Mouse (Mus musculus) gastrocnemius, adult 18-20 months (tissue): Measurements from ENCODE around the gene Nme4. TPM values are rescaled to one million over a fixed set of nuclear protein-coding genes. Genes with fewer than 3 reads are reported as not detected.
A peak's percentile ranks its signal among the peaks of the same experiment; 100 is the strongest.

Experiments
- DNase-seq: peaks from one replicate; pipeline ENCODE4 v3.0.0; 2021; ENCODE audit warnings: low spot score
- long read RNA-seq, 2 experiments: library from polyadenylated mRNA; stranded (forward); transcript quantifications; one replicate each; pipeline ENCODE4 v2.0.0; 2021
- total RNA-seq, 2 experiments: library from RNA; stranded (reverse); gene quantifications; 2 replicates each; pipeline ENCODE4 v1.2.3; 2021

The Nme4 gene
- 1 to 10 TPM; 2.5 to 2.9 TPM for total RNA-seq
- long read RNA-seq, experiment 1, partial matches to known transcripts = 0 of 2 reads
- long read RNA-seq, experiment 1, other reads (novel, unspliced or antisense) = 1 of 2 reads
- long read RNA-seq, experiment 2, partial matches to known transcripts = 0 of 3 reads
- long read RNA-seq, experiment 2, other reads (novel, unspliced or antisense) = 1 of 3 reads

- no peak for DNase-seq
Measured at GRCm38 (mm10) chr17:26095121-26095740, at the start of gene Nme4. Nme4 (minus strand) TSS chr17:26095602.

GRCm38 (mm10) chr17:26143386-26143785 is 48.0 kb upstream of the Nme4 start:
- no peak for DNase-seq

- DNase-seq = no peak
Measured at GRCm38 (mm10) chr17:26142796-26143195, 47.4 kb upstream of the Nme4 start.

DNA sequence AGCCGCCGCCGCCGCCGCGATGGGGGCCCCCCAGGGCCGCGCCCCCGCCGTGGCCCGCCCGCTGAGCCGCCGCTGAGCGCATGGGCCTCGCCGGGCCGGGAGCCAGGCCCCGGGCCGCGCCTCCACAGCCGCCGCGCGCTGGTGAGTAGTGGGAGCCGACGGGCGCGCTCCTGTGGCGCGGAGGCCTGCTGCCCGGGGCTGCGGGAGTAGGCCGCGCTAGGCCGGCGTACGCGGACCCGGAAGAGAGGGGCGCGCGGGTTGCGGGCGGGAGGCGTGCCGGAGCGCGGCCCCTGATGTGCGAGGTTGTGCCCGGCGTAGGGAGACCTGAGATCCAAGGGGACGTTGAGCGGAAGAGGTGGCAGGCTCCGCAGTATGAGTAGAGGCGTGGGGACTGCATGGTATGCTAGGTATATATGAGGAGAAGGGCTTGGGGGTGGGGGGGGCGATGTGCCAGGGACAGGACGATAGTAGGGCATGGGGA is 43.5 kb upstream of the Nme4 start:
- no peak for DNase-seq

DNA sequence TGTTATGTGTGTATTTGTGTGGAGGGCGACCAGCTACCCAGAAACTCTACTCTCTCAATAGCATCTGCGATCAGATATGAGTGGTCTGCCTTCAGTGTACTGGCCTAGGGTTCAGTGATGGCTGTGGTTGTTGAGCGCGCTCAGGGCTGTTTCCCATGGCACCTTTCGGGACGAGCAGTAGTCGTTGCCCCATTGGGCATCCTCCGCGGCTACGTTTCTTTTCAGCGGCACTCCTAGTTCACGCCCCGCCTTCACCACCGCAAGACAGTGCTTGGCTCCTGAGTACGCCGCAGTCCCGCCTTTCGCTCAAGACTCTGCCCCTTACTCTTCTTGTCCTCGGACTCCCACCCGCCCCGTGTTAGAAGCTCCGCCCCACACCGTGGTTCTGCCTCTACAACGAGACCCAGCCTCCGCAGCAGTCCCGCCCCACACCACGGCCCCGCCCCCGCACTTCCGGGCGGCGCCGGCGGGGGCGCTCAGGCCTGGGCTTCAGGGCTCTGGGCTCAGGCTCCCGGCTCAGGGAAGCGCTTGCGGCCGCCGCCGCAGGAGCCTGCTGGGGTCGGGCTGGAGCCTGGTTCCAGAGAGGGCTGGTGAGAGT is 42.9 kb upstream of the Nme4 start, which contains the start of gene Axin1:
Axin1 (plus strand) TSS at position 450 of the 598 bp plus-strand sequence.
- DNase-seq = peak; percentile 91

- DNase-seq = no peak
Measured at GRCm38 (mm10) chr17:26137751-26138130, 42.3 kb upstream of the Nme4 start.

DNA sequence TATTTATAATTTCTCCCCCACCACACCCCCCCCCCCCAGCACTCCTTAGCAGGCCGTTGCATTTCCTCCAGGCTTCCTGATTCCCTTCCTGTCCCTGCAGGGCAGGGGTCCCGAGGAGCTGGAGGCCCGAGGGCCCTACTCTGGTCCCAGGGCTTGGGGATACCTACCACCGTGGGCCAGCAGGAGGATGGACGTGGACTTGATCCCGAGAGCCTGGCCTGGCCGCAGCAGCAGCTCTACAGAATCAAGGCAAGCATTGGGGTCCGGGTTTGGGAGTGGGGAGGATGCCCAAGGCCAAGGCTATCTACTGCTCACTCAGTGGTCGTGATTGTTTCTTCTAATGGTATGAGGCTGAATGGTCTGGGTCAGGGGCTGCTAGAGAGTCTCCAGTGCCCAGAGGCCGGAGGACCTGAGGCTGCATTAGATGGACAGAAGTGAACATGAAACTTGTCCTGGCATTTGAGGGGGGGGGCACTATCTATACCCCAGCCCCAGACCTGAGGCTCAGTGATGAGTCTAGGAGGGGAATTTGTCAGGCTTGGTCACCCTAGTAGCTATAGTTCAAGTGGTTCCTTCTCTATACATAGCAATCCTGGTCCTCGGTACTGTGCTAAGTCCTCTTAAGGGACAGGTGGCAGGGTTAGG is 41.8 kb upstream of the Nme4 start:
- no peak for DNase-seq

DNA sequence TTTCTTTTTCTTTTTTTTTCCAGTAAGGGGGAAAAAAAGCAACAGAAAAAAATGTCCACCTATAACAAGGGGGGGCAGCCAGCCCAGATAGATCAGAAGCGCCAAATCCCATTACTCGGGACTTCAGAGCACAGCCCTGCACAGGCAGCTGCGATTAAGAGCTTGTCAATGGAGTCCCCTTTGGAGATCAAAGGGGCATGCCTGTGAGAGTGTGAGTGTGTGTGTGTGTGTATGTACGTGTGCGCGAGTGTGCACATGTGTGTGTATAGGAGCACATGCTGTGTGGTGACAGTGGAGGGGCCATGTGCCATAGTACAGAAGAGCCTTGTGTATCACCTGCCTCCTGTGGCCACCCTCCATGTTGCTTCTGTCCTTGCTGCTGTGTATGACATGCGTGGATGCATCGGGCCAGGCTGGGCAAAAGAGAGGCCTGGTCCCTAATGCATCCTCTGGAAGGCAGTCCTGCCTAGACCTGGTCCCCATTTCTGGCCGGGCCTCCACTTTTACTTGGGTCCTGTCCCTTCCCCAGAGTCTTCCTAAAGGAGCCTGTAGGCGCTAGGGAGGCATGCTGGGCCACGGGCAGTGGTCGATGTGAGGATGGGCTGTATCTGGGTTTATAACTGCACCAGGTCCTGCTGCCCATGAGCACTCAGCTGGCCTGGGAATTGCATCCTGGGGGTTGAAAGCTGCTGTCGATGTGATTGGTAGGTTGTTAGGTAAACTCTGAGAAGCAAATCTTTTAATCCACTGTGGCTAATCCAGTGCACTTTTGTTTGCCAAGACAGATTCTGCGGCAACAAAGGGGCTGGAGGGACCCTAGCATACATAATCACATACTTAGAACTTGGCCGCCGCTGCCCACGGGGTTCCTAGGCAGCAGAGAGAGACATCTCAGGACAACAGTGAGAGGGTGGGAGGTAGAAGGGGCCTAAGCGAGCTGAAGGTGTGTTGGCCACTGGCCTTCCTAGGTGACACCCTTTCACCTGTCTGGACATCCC is 36.8 kb upstream of the Nme4 start:
- DNase-seq = no peak

GRCm38 (mm10) chr17:26131062-26131732 is 35.8 kb upstream of the Nme4 start:
- DNase-seq = no peak

DNA sequence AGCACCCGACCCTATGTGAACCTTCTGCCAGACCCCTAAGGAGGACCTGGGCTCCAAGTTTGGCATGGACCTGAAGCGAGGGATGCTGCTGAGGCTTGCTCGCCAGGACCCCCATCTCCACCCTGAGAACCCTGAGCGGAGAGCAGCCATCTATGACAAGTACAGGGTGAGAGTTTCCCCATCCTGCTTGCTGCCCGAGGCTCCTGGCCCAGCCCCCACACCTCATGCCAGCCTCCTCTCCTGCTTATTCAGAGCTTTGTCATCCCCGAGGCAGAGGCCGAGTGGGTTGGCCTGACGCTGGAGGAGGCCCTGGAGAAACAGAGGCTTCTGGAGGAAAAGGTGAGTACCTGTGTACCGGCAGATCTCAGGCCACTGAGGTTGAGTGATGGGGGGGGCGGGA is 29.8 kb upstream of the Nme4 start:
- no peak for DNase-seq

DNA sequence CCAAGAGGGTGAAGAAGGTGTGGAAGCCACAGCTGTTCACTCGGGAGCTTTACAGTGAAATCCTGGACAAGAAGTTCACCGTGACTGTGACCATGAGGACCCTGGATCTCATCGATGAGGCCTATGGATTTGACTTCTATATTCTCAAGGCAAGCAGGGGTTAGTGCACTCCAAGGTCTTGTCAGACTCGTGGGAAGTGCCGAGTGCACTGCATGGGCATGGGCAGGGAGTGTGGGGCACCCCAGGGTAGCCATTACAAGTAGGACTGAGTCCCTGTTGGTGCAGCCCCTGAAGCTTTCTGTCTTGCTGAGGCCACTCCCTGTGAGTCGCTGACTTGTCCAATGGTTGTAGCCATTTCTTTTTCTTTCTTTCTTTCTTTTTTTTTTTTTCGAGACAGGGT is 29.2 kb upstream of the Nme4 start:
- DNase-seq = no peak

GRCm38 (mm10) chr17:26123267-26123684 is 27.9 kb upstream of the Nme4 start, which contains the start of gene Mrpl28:
Mrpl28 (plus strand) TSS chr17:26123500.
- peak; percentile 94 for DNase-seq

DNA sequence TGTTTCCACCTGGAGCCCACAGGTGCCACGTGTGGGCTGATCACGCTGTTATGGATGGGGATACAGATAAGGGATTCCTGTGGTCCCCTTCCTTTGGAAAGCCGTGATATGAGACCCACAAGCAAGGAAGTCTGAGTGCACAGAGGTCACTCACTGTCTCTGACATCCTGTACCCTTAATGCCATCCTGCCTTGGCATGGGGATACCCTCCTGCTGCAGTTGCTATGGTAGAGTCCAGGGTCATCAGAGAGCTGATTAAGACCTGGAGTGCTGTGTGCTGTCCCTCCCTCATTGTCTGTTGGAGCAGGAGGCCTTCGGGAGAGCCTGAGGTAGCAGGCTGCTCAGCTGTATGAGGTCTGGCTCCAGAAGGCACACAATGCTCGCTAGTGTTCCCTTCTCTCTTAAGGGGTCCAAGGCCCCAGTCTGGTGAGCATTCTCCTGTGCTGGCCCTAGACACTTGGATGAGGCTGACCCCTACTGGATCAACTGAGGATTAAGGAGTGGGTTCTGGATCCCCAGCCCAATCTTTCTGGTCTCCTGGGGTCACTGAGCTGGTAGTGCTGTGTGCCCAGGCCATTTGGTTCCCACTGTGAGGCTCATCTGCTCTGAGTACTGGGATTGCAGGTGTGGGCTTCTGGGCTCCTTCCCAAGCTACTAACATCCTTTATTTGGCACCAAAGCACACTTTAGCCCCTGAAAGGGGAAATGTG is 27.2 kb upstream of the Nme4 start:
- no peak for DNase-seq

DNA sequence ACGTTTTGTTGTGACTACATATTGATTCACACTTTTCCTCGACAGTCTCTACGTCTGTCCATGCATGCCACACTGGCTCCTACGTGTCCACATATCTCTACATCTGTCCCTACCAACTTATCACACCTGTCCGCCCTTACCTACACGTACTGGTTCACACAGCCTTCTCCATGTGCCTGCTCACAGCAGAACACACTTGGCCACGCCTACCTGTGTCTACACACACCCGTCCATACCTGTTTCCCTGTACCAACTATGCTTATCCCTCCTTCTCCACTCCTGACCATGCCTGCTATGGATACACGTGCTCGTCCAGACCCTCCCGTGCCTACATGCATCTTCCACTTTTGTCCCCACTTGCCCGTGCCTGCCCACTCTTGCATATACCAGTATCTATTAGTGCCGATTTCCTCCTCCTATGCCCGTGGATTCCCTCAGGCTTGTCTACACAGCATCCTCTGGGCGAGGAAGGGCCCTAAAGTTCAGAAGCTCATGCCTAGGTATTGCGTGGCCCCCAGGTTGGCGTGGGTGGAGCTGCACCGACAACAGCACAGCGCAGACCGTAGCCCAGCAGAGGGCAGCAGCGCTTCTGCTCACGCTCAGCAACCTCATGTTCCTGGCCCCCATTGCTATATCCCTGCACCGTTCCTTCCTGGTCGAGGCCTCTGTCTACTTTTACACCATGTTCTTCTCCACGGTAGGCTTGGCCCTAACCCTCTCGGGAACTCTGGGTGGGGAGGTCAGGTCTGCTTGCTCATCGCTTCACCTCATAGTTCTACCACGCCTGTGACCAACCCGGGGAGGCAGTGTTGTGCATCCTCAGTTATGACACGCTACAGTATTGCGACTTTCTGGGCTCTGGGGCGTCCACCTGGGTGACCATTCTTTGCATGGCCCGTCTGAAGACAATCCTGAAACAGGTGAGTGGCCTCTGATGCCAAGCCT is 24.6 kb upstream of the Nme4 start:
- peak; percentile 45 for DNase-seq

DNA sequence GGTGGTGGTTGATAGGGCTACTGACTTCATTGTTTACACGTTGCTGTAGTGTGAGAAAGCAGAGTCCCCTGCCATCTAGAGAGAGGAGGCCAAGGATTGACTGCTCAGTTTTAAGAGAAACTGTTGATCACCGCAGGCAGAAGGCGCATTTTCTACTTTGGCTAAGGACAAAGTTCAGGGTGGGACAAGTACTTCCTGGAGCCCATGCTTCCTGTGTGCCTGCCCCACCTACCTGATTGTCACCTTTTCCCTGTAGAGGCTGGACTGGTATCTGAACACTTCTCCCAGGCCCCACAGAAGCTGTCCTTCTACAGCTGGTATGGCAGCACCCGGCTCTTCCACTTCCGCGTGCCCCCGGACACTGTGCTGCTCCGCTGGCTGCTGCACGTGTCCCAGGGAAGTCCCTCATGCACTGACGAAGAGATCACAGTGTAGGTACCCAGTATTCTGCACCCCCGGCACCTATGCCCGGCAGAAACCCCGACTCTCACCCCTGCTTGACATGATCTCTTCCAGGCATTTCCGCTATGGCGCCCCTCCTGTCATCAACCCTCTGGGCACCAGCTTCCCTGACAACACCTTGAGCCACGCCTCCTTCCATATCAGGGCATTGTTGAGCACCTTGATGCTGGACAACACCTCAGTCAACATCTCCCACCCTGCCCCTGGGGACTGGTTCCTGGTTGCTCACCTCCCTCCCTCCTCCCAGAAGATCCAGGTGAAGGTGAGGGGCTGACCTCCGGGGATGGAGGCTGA is 21.3 kb upstream of the Nme4 start:
- no peak for DNase-seq

GRCm38 (mm10) chr17:26115956-26116487 is 20.6 kb upstream of the Nme4 start:
- no peak for DNase-seq

- DNase-seq = no peak
Measured at GRCm38 (mm10) chr17:26115205-26115898, 19.9 kb upstream of the Nme4 start.
